Mouse (Mus musculus): ENCODE data around the gene Got2. TPM values are rescaled to one million over a fixed set of nuclear protein-coding genes. Genes with fewer than 3 reads are reported as not detected.
"Not testable (repeated sequence)": the region's sequence is repeated elsewhere in the genome, so short reads cannot be mapped to it uniquely, and the experiment has no call there.

Gene Got2
- polyA plus RNA-seq, 1 experiment from 2014 or later, result 182 TPM

GRCm38 (mm10) chr8:95886647-95887577 lies 1.4 kb downstream of the Got2 start:
- 70% methylated on average over 17 of the region's 17 CpGs for WGBS
- peak overlapping the region; percentile 17; the same call in 1 of the 2 replicates for H3K9ac ChIP-seq
- no peaks in the 10 kb centered on the region for H3K36me3 ChIP-seq
- peaks cover 13% of the 10 kb centered on the region for H3K4me1 ChIP-seq
- no peaks in the 10 kb centered on the region for H3K27me3 ChIP-seq (replicated peaks)
- H3K4me3 ChIP-seq, result peak overlapping the region; percentile 69
- H3K27ac ChIP-seq, result no peak overlapping the region
- H3K4me2 ChIP-seq (replicated peaks), result peak overlapping the region; percentile 74
- H3K9me3 ChIP-seq, result no peaks in the 10 kb centered on the region
- peak; percentile 2; the same call in 1 of the 2 replicates for ATAC-seq (ENCODE audit: low FRiP score, low read depth)

GRCm38 (mm10) chr8:95885966-95886365 lies 2.4 kb downstream of the Got2 start:
- Histone ChIP-seq H3K27me3 (replicated peaks) (no peaks in the 10 kb centered on the region), H3K9ac (no peak overlapping the region), H3K36me3 (no peaks in the 10 kb centered on the region), H3K9me3 (no peaks in the 10 kb centered on the region), H3K4me3 (no peak overlapping the region), H3K4me1 (peaks cover 13% of the 10 kb centered on the region), H3K27ac (no peak overlapping the region), H3K4me2 (replicated peaks) (no peak overlapping the region)
- 92% methylated on average over 5 of the region's 5 CpGs for WGBS
- ATAC-seq (ENCODE audit: low FRiP score, low read depth), result no peak

- Histone ChIP-seq H3K9ac (no peak overlapping the region), H3K36me3 (no peaks in the 10 kb centered on the region), H3K4me3 (no peak overlapping the region), H3K9me3 (no peaks in the 10 kb centered on the region), H3K4me2 (replicated peaks) (no peak overlapping the region), H3K27me3 (replicated peaks) (no peaks in the 10 kb centered on the region), H3K4me1 (peaks cover 13% of the 10 kb centered on the region), H3K27ac (no peak overlapping the region)
- 80% methylated on average over 5 of the region's 5 CpGs for WGBS
- ATAC-seq (ENCODE audit: low FRiP score, low read depth), result no peak
Observed at GRCm38 (mm10) chr8:95885271-95885841, 3.0 kb downstream of the Got2 start.

- WGBS, result 79% methylated on average over 12 of the region's 12 CpGs
- no peak overlapping the region for H3K9ac ChIP-seq
Observed at GRCm38 (mm10) chr8:95884491-95884890, 3.9 kb downstream of the Got2 start.

GRCm38 (mm10) chr8:95882191-95882590 lies 6.2 kb downstream of the Got2 start:
- Histone ChIP-seq H3K36me3 (peaks cover 3% of the 10 kb centered on the region; the same call in 1 of the 2 replicates), H3K27ac (no peak overlapping the region), H3K4me2 (replicated peaks) (no peak overlapping the region), H3K4me3 (no peak overlapping the region), H3K9ac (no peak overlapping the region), H3K9me3 (no peaks in the 10 kb centered on the region), H3K27me3 (replicated peaks) (no peaks in the 10 kb centered on the region), H3K4me1 (peaks cover 22% of the 10 kb centered on the region)
- no peak for ATAC-seq (ENCODE audit: low FRiP score, low read depth)
- WGBS, result 90% methylated on average over 9 of the region's 9 CpGs

More at GRCm38 (mm10) chr8:95884491-95884890, 3.9 kb downstream of the Got2 start:
- H3K27me3 ChIP-seq (replicated peaks), result no peaks in the 10 kb centered on the region
- no peaks in the 10 kb centered on the region for H3K9me3 ChIP-seq
- H3K36me3 ChIP-seq, result no peaks in the 10 kb centered on the region
- H3K4me1 ChIP-seq, result peaks cover 13% of the 10 kb centered on the region
- H3K4me3 ChIP-seq, result no peak overlapping the region
- no peak overlapping the region for H3K4me2 ChIP-seq (replicated peaks)
- ATAC-seq (ENCODE audit: low FRiP score, low read depth), result no peak
- no peak overlapping the region for H3K27ac ChIP-seq

GRCm38 (mm10) chr8:95881576-95881975 lies 6.8 kb downstream of the Got2 start:
- 88% methylated on average over 3 of the region's 3 CpGs for WGBS

GRCm38 (mm10) chr8:95879823-95880222 lies 8.5 kb downstream of the Got2 start:
- Histone ChIP-seq H3K4me3 (no peak overlapping the region), H3K9me3 (no peaks in the 10 kb centered on the region), H3K27me3 (replicated peaks) (no peaks in the 10 kb centered on the region), H3K36me3 (peaks cover 23% of the 10 kb centered on the region), H3K4me2 (replicated peaks) (no peak overlapping the region), H3K4me1 (peaks cover 11% of the 10 kb centered on the region), H3K27ac (no peak overlapping the region), H3K9ac (no peak overlapping the region)
- WGBS, result 94% methylated on average over 4 of the region's 4 CpGs
- ATAC-seq (ENCODE audit: low FRiP score, low read depth), result no peak

More at GRCm38 (mm10) chr8:95881576-95881975, 6.8 kb downstream of the Got2 start:
- H3K9ac ChIP-seq, result no peak overlapping the region
- H3K4me1 ChIP-seq, result peaks cover 17% of the 10 kb centered on the region
- no peak overlapping the region for H3K4me3 ChIP-seq
- no peaks in the 10 kb centered on the region for H3K27me3 ChIP-seq (replicated peaks)
- H3K36me3 ChIP-seq, result peaks cover 10% of the 10 kb centered on the region
- no peak for ATAC-seq (ENCODE audit: low FRiP score, low read depth)
- no peak overlapping the region for H3K27ac ChIP-seq
- no peak overlapping the region for H3K4me2 ChIP-seq (replicated peaks)
- H3K9me3 ChIP-seq, result no peaks in the 10 kb centered on the region

GRCm38 (mm10) chr8:95878176-95878962 lies 10.0 kb downstream of the Got2 start:
- Histone ChIP-seq H3K4me2 (replicated peaks) (peak overlapping the region; percentile 54), H3K9ac (0 out of 2 replicates have a peak overlapping the region, but pooled peaks have one; percentile 26), H3K4me3 (peak overlapping the region; percentile 27), H3K27me3 (replicated peaks) (no peaks in the 10 kb centered on the region), H3K4me1 (peaks cover 11% of the 10 kb centered on the region), H3K27ac (peak overlapping the region; percentile 26), H3K36me3 (peaks cover 38% of the 10 kb centered on the region), H3K9me3 (no peaks in the 10 kb centered on the region)
- WGBS, result 38% methylated on average over 12 of the region's 12 CpGs
- peak; percentile 60 for ATAC-seq (ENCODE audit: low FRiP score, low read depth)

- Histone ChIP-seq H3K27me3 (replicated peaks) (no peaks in the 10 kb centered on the region), H3K36me3 (peaks cover 67% of the 10 kb centered on the region)
- ATAC-seq (ENCODE audit: low FRiP score, low read depth), result no peak
Observed at GRCm38 (mm10) chr8:95875270-95875669, 13.1 kb downstream of the Got2 start.

GRCm38 (mm10) chr8:95871690-95872089 lies 16.7 kb downstream of the Got2 start:
- Histone ChIP-seq H3K9ac (no peak overlapping the region), H3K4me3 (no peak overlapping the region), H3K27me3 (replicated peaks) (no peaks in the 10 kb centered on the region), H3K4me1 (no peaks in the 10 kb centered on the region), H3K4me2 (replicated peaks) (no peak overlapping the region), H3K9me3 (no peaks in the 10 kb centered on the region), H3K36me3 (peaks cover 94% of the 10 kb centered on the region), H3K27ac (no peak overlapping the region)
- ATAC-seq (ENCODE audit: low FRiP score, low read depth), result no peak
- WGBS, result 94% methylated on average over 16 of the region's 16 CpGs

More at GRCm38 (mm10) chr8:95875270-95875669, 13.1 kb downstream of the Got2 start:
- 96% methylated on average over 7 of the region's 7 CpGs for whole genome bisulfite sequencing
- Histone ChIP-seq H3K9ac (no peak overlapping the region), H3K27ac (no peak overlapping the region), H3K4me3 (no peak overlapping the region), H3K4me2 (replicated peaks) (no peak overlapping the region), H3K4me1 (peaks cover 11% of the 10 kb centered on the region), H3K9me3 (no peaks in the 10 kb centered on the region)

- H3K4me1 ChIP-seq; H3K4me3 ChIP-seq; H3K4me2 ChIP-seq (replicated peaks); H3K9me3 ChIP-seq; H3K27me3 ChIP-seq (replicated peaks); H3K9ac ChIP-seq; ATAC-seq (ENCODE audit: low FRiP score, low read depth); H3K27ac ChIP-seq: not testable (repeated sequence)
- H3K36me3 ChIP-seq, result peaks cover 53% of the 10 kb centered on the region
- WGBS, result 95% methylated on average over 18 of the region's 18 CpGs
Observed at GRCm38 (mm10) chr8:95864851-95865250, 23.5 kb downstream of the Got2 start.
